Mouse (Mus musculus): Measurements from ENCODE around the gene Trpv4. TPM values are rescaled to one million over a fixed set of nuclear protein-coding genes. Genes with fewer than 3 reads are reported as not detected.

The Trpv4 gene
- polyA plus RNA-seq (2012; ENCODE audit: insufficient read depth, insufficient read length, missing spikeins), result 27.4 and 31.8 TPM in 2 replicates

DNA sequence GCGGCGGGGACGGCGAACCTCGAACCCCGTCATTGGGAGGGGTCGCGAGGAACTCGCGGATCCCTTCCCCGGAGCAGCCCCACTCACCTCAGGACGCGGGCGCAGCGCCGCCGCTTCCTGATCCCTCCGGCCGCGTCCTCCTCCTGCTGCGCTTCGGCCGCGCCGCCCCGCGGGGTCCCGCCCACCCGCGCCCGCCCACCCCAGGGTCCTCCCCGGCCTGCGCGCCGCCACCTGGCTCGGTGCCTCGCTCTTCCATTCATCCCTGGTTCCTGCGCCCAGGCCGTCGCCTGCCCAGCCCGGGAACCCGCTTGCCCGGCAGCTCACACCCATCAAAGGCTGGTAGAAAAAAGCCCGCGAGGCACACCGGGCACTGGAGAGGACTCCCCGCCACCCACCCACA, at the start of gene Trpv4:
Trpv4 (minus strand) TSS at position 167 of the 400 bp plus-strand sequence.
- Histone ChIP-seq H3K4me1 (ENCODE audit: control insufficient read depth, insufficient read depth, low read length) (peaks cover 27% of the 10 kb centered on the region), H3K4me3 (ENCODE audit: insufficient read depth, low read length) (peak within 1 kb of the TSS; percentile 35; the same call in 1 of the 2 replicates), H3K27ac (ENCODE audit: insufficient read depth, low read depth, low read length) (no peak within 1 kb of the TSS)
- TF ChIP-seq POLR2A (IDR thresholded peaks at IDR 0.05; ENCODE audit: borderline replicate concordance, low read depth, low read length) (no peak), CTCF (IDR thresholded peaks at IDR 0.05; ENCODE audit: low read depth, low read length) (no peak)

GRCm38 (mm10) chr5:114707265-114708068, 49.2 kb upstream of the Trpv4 start, which contains the start of gene Tchp:
Tchp (plus strand) TSS chr5:114707760.
- H3K4me3 ChIP-seq (ENCODE audit: insufficient read depth, low read length), result peak within 1 kb of the TSS; percentile 94
- H3K27ac ChIP-seq (ENCODE audit: insufficient read depth, low read depth, low read length), result no peak within 1 kb of the TSS
- TF ChIP-seq POLR2A (IDR thresholded peaks at IDR 0.05; ENCODE audit: borderline replicate concordance, low read depth, low read length) (no peak), CTCF (IDR thresholded peaks at IDR 0.05; ENCODE audit: low read depth, low read length) (peak; percentile 55; the same call in 1 of the 2 replicates)

GRCm38 (mm10) chr5:114702403-114703392, 44.5 kb upstream of the Trpv4 start:
- H3K4me1 ChIP-seq (ENCODE audit: control insufficient read depth, insufficient read depth, low read length), result peaks cover 25% of the 10 kb centered on the region
- peak; percentile 36 for TF ChIP-seq CTCF (IDR thresholded peaks at IDR 0.05; ENCODE audit: low read depth, low read length)
- TF ChIP-seq POLR2A (IDR thresholded peaks at IDR 0.05; ENCODE audit: borderline replicate concordance, low read depth, low read length), result no peak
- peak overlapping the region; percentile 47 for H3K27ac ChIP-seq (ENCODE audit: insufficient read depth, low read depth, low read length)

More at GRCm38 (mm10) chr5:114707265-114708068, 49.2 kb upstream of the Trpv4 start, which contains the start of gene Tchp:
- H3K4me1 ChIP-seq (ENCODE audit: control insufficient read depth, insufficient read depth, low read length), result peaks cover 11% of the 10 kb centered on the region

DNA sequence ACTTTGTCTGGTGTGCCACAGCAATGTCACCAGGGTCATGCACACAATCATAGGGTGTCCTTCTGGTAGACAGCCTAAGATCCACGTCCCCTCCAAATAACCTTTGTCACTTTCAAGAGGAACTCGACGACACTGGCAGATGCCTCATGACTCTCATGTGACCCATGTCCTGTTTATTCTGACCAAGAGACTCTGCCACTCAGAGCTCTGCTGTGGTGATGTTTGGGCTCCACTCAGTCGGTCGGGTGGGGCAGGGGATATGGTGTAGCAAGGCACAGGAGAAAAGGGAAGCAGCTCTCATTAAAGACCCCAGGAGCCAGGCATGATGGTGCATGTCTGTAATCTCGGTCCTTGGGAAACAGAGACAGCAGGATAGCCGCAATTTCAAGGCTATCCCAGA, 40.8 kb upstream of the Trpv4 start:
- H3K27ac ChIP-seq (ENCODE audit: insufficient read depth, low read depth, low read length), result peak overlapping the region; percentile 98

More at GRCm38 (mm10) chr5:114702403-114703392, 44.5 kb upstream of the Trpv4 start:
- H3K4me3 ChIP-seq (ENCODE audit: insufficient read depth, low read length), result no peak overlapping the region

DNA sequence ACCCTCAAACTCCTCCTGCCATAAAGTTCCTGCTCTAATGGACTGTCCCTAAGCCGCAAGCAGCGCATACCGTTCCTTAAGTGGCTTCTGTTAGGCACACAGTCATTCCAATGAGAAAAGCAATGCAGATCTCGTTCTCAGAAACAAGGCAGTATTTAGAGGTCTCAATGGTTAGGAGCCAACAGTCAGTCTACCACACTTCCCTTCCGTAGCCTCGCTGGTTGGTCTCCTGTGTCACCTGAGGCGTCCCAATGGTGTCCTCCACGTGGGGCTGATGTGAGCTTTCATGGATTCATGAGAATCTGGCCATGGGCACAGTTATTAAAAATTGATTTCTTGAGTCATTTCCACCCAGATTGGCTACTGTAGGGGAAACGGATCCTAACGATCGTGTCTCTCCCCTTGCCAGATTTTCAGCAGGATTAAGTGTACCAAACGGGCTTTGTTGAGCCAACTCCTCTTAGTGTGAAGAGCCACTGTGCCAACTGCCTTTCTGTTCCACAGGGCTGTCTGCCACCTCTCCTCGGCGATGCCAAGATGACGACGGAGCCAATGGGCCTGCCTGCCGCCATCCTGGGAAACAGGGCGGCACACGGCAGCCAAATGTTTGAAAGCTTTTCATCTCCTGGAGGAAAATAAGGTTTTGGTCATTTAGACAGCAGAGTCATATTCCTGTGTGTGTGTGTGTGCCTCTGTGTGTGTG, 40.0 kb upstream of the Trpv4 start:
- Histone ChIP-seq H3K4me3 (ENCODE audit: insufficient read depth, low read length) (no peak overlapping the region), H3K27ac (ENCODE audit: insufficient read depth, low read depth, low read length) (peak overlapping the region; percentile 98), H3K4me1 (ENCODE audit: control insufficient read depth, insufficient read depth, low read length) (peaks cover 19% of the 10 kb centered on the region)
- TF ChIP-seq POLR2A (IDR thresholded peaks at IDR 0.05; ENCODE audit: borderline replicate concordance, low read depth, low read length) (no peak), CTCF (IDR thresholded peaks at IDR 0.05; ENCODE audit: low read depth, low read length) (no peak)

More for the DNA sequence above, 40.8 kb upstream of the Trpv4 start:
- Histone ChIP-seq H3K4me1 (ENCODE audit: control insufficient read depth, insufficient read depth, low read length) (peaks cover 19% of the 10 kb centered on the region), H3K4me3 (ENCODE audit: insufficient read depth, low read length) (peak overlapping the region; percentile 32)
- TF ChIP-seq CTCF (IDR thresholded peaks at IDR 0.05; ENCODE audit: low read depth, low read length) (no peak), POLR2A (IDR thresholded peaks at IDR 0.05; ENCODE audit: borderline replicate concordance, low read depth, low read length) (no peak)

DNA sequence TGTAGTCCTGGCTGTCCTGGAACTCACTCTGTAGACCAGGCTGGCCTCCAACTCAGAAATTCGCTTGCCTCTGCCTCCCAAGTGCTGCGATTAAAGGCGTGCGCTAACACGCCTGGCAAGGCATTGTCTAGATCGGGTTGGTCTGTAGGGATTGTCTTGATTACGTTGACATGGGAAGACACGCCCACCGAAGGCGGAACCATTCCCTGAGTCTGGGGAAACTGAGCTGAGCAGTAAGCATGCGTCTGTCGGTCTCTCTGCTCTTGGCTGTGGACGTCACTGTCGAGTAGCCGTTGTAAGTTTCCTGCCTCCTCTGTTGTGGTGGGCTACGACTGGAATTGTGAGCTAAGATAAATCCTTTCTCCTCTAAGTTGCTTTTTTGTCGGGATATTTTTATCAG, 38.7 kb upstream of the Trpv4 start:
- no peak for TF ChIP-seq CTCF (IDR thresholded peaks at IDR 0.05; ENCODE audit: low read depth, low read length)
- no peak for TF ChIP-seq POLR2A (IDR thresholded peaks at IDR 0.05; ENCODE audit: borderline replicate concordance, low read depth, low read length)

GRCm38 (mm10) chr5:114695775-114696174, 37.6 kb upstream of the Trpv4 start:
- Histone ChIP-seq H3K27ac (ENCODE audit: insufficient read depth, low read depth, low read length) (no peak overlapping the region), H3K4me3 (ENCODE audit: insufficient read depth, low read length) (no peak overlapping the region), H3K4me1 (ENCODE audit: control insufficient read depth, insufficient read depth, low read length) (peaks cover 12% of the 10 kb centered on the region)
- TF ChIP-seq POLR2A (IDR thresholded peaks at IDR 0.05; ENCODE audit: borderline replicate concordance, low read depth, low read length) (no peak), CTCF (IDR thresholded peaks at IDR 0.05; ENCODE audit: low read depth, low read length) (no peak)

More for the DNA sequence above, 38.7 kb upstream of the Trpv4 start:
- no peak overlapping the region for H3K27ac ChIP-seq (ENCODE audit: insufficient read depth, low read depth, low read length)
- no peak overlapping the region for H3K4me3 ChIP-seq (ENCODE audit: insufficient read depth, low read length)
- peaks cover 12% of the 10 kb centered on the region for H3K4me1 ChIP-seq (ENCODE audit: control insufficient read depth, insufficient read depth, low read length)

- Histone ChIP-seq H3K27ac (ENCODE audit: insufficient read depth, low read depth, low read length) (peak within 1 kb of the TSS; percentile 82), H3K4me3 (ENCODE audit: insufficient read depth, low read length) (peak within 1 kb of the TSS; percentile 98), H3K4me1 (ENCODE audit: control insufficient read depth, insufficient read depth, low read length) (peaks cover 22% of the 10 kb centered on the region)
- TF ChIP-seq POLR2A (IDR thresholded peaks at IDR 0.05; ENCODE audit: borderline replicate concordance, low read depth, low read length), result no peak
- no peak for TF ChIP-seq CTCF (IDR thresholded peaks at IDR 0.05; ENCODE audit: low read depth, low read length)
These were observed 32.7 kb upstream of the Trpv4 start, which contains the start of gene Gltp for GRCm38 (mm10) chr5:114690633-114691567. Gltp (minus strand) TSS chr5:114690984.

Measured in bone marrow macrophage, adult 2 months (primary cell).